Mouse (Mus musculus): Measurements from ENCODE around the gene Kcnj9. TPM values are rescaled to one million over a fixed set of nuclear protein-coding genes. Genes with fewer than 3 reads are reported as not detected.

Gene Kcnj9
- polyA plus RNA-seq, 1 experiment, result 0.01 TPM

- Histone ChIP-seq H3K4me2 (ENCODE audit: low read depth) (no peak overlapping the region), H3K4me3 (no peak overlapping the region), H3ac (ENCODE audit: control insufficient read depth, insufficient read length) (no peak overlapping the region), H3K79me2 (ENCODE audit: control insufficient read depth, insufficient read depth) (no peaks in the 10 kb centered on the region), H3K27me3 (ENCODE audit: control insufficient read depth, insufficient read depth, insufficient read length) (no peaks in the 10 kb centered on the region), H3K36me3 (ENCODE audit: control insufficient read depth, insufficient read depth) (no peaks in the 10 kb centered on the region)
- no peak for TF ChIP-seq SRF (IDR thresholded peaks at IDR 0.05; ENCODE audit: control insufficient read depth, insufficient read length, low read depth)
- no peak for TF ChIP-seq POLR2A (IDR thresholded peaks at IDR 0.05; ENCODE audit: insufficient read length, low read depth)
- TF ChIP-seq REST (IDR thresholded peaks at IDR 0.05; ENCODE audit: insufficient read depth, insufficient read length), result no peak
- TF ChIP-seq MYOG (IDR thresholded peaks at IDR 0.05; ENCODE audit: control insufficient read depth in 1 of 3, insufficient read depth in 1 of 3, insufficient read length in 2 of 3, low read depth in 2 of 3), result no peak
- TF ChIP-seq TCF12 (IDR thresholded peaks at IDR 0.05; ENCODE audit: insufficient read depth, poor library complexity, severe bottlenecking), result no peak
- TF ChIP-seq MYOD1 (IDR thresholded peaks at IDR 0.05; ENCODE audit: control insufficient read depth in 1 of 3, insufficient read length in 2 of 3, low read depth in 2 of 3), result no peak
- no peak for TF ChIP-seq MAX (IDR thresholded peaks at IDR 0.05; ENCODE audit: low read depth)
- TF ChIP-seq POLR2AphosphoS2 (IDR thresholded peaks at IDR 0.05; ENCODE audit: insufficient read length, low read depth), result no peak
- no peak for TF ChIP-seq E2F4 (IDR thresholded peaks at IDR 0.05; ENCODE audit: insufficient read depth)
- TF ChIP-seq USF1 (IDR thresholded peaks at IDR 0.05; ENCODE audit: low read depth), result no peak
- TF ChIP-seq TCF3 (IDR thresholded peaks at IDR 0.05; ENCODE audit: insufficient read length, low read depth), result no peak
These were observed 26.8 kb downstream of the Kcnj9 start for GRCm38 (mm10) chr1:172302311-172302710.

DNA sequence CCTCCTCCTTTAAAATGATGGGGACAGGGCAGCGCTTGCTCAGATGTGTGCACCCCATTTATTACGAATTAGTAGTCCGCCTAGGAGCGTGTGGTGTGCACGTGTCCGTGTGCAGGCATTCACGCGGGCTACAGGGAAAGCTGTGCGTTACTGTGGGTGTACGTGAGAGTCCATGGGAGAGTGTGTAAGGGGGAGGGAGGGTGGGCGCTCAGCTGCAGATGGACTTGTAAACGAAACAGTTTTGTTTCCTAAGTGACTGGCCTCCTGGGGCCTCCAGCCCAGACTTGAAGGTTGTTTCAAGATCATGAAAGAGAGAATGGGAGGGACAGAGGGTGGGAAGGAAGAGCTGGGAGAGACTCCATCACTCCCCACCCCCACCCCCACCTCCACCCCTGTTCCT is 27.9 kb downstream of the Kcnj9 start:
- H3ac ChIP-seq (ENCODE audit: control insufficient read depth, insufficient read length), result no peak overlapping the region
- H3K4me3 ChIP-seq, result no peak overlapping the region
- no peak overlapping the region for H3K4me2 ChIP-seq (ENCODE audit: low read depth)
- TF ChIP-seq SRF (IDR thresholded peaks at IDR 0.05; ENCODE audit: control insufficient read depth, insufficient read length, low read depth), result no peak
- TF ChIP-seq POLR2AphosphoS2 (IDR thresholded peaks at IDR 0.05; ENCODE audit: insufficient read length, low read depth), result no peak
- no peak for TF ChIP-seq MYOG (IDR thresholded peaks at IDR 0.05; ENCODE audit: control insufficient read depth in 1 of 3, insufficient read depth in 1 of 3, insufficient read length in 2 of 3, low read depth in 2 of 3)
- TF ChIP-seq POLR2A (IDR thresholded peaks at IDR 0.05; ENCODE audit: insufficient read length, low read depth), result no peak
- TF ChIP-seq MYOD1 (IDR thresholded peaks at IDR 0.05; ENCODE audit: control insufficient read depth in 1 of 3, insufficient read length in 2 of 3, low read depth in 2 of 3), result no peak
- no peaks in the 10 kb centered on the region for H3K36me3 ChIP-seq (ENCODE audit: control insufficient read depth, insufficient read depth)
- no peaks in the 10 kb centered on the region for H3K27me3 ChIP-seq (ENCODE audit: control insufficient read depth, insufficient read depth, insufficient read length)
- H3K79me2 ChIP-seq (ENCODE audit: control insufficient read depth, insufficient read depth), result no peaks in the 10 kb centered on the region

- no peak overlapping the region for H3K4me2 ChIP-seq (ENCODE audit: low read depth)
- H3K36me3 ChIP-seq (ENCODE audit: control insufficient read depth, insufficient read depth), result no peaks in the 10 kb centered on the region
- H3K4me3 ChIP-seq, result no peak overlapping the region
- no peaks in the 10 kb centered on the region for H3K27me3 ChIP-seq (ENCODE audit: control insufficient read depth, insufficient read depth, insufficient read length)
- no peaks in the 10 kb centered on the region for H3K79me2 ChIP-seq (ENCODE audit: control insufficient read depth, insufficient read depth)
- TF ChIP-seq POLR2AphosphoS2 (IDR thresholded peaks at IDR 0.05; ENCODE audit: insufficient read length, low read depth), result no peak
- no peak for TF ChIP-seq TCF12 (IDR thresholded peaks at IDR 0.05; ENCODE audit: insufficient read depth, poor library complexity, severe bottlenecking)
- TF ChIP-seq E2F4 (IDR thresholded peaks at IDR 0.05; ENCODE audit: insufficient read depth), result no peak
- no peak for TF ChIP-seq POLR2A (IDR thresholded peaks at IDR 0.05; ENCODE audit: insufficient read length, low read depth)
- TF ChIP-seq USF1 (IDR thresholded peaks at IDR 0.05; ENCODE audit: low read depth), result no peak
- no peak for TF ChIP-seq TCF3 (IDR thresholded peaks at IDR 0.05; ENCODE audit: insufficient read length, low read depth)
- TF ChIP-seq MAX (IDR thresholded peaks at IDR 0.05; ENCODE audit: low read depth), result no peak
- no peak for TF ChIP-seq CEBPB (IDR thresholded peaks at IDR 0.05; ENCODE audit: insufficient read depth, poor library complexity, severe bottlenecking)
- H3ac ChIP-seq (ENCODE audit: control insufficient read depth, insufficient read length), result no peak overlapping the region
These were observed 28.9 kb downstream of the Kcnj9 start for GRCm38 (mm10) chr1:172300247-172300646.

GRCm38 (mm10) chr1:172299528-172299927 is 29.6 kb downstream of the Kcnj9 start:
- Histone ChIP-seq H3K79me2 (ENCODE audit: control insufficient read depth, insufficient read depth) (no peaks in the 10 kb centered on the region), H3K4me3 (no peak overlapping the region), H3K27me3 (ENCODE audit: control insufficient read depth, insufficient read depth, insufficient read length) (no peaks in the 10 kb centered on the region), H3K4me2 (ENCODE audit: low read depth) (no peak overlapping the region), H3K36me3 (ENCODE audit: control insufficient read depth, insufficient read depth) (no peaks in the 10 kb centered on the region), H3ac (ENCODE audit: control insufficient read depth, insufficient read length) (no peak overlapping the region)
- TF ChIP-seq TCF3 (IDR thresholded peaks at IDR 0.05; ENCODE audit: insufficient read length, low read depth) (no peak), POLR2AphosphoS2 (IDR thresholded peaks at IDR 0.05; ENCODE audit: insufficient read length, low read depth) (no peak), SRF (IDR thresholded peaks at IDR 0.05; ENCODE audit: control insufficient read depth, insufficient read length, low read depth) (no peak), MAX (IDR thresholded peaks at IDR 0.05; ENCODE audit: low read depth) (no peak), MYOD1 (IDR thresholded peaks at IDR 0.05; ENCODE audit: control insufficient read depth in 1 of 3, insufficient read length in 2 of 3, low read depth in 2 of 3) (no peak), MYOG (IDR thresholded peaks at IDR 0.05; ENCODE audit: control insufficient read depth in 1 of 3, insufficient read depth in 1 of 3, insufficient read length in 2 of 3, low read depth in 2 of 3) (no peak), TCF12 (IDR thresholded peaks at IDR 0.05; ENCODE audit: insufficient read depth, poor library complexity, severe bottlenecking) (no peak), E2F4 (IDR thresholded peaks at IDR 0.05; ENCODE audit: insufficient read depth) (no peak)

DNA sequence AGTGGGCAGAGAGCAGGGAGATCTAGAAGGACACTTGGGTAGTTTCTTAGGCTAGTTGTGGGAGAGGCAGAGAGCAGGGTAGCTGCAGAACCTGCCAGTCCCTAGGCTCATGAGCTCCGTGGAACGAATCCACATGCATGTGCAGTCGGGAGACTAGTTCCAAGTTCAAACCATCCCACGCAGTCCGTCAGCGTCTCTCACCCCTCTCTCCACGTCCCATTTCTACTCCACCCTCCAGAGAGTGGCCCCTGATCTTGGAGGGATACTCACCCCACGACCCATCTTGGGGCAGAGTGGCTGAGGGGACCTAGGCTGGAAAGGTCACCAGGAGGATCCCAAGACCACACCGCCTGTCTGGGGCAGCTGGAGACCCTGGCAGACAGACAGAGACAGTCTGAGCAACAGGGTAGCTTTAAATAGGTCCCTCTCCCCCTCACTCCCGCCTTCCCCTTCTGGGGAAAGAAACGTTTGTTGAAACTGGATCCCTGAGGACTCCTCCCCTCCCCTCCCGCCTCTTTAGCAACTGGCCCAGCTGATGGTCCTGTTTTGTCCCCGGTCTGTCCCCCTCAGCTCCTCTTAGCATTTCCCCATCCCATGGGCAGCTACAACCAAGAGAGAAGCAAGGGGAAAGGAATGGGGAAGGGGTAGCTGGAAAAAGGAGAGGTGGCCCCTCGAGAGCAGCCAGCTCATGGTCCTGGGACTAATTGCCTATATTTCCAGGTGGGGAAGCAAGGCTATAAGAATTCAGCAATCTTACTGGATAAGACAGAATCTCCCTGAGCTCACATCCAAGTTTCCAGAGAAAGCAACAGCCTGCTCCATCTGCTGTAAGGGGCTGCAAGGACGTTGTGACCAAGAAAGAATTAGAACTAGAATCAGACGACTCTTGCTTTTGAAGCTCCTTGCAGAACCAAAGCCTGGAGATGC is 31.2 kb downstream of the Kcnj9 start, which contains the start of gene Atp1a2:
Atp1a2 (minus strand) TSS at position 454 of the 927 bp plus-strand sequence.
- Histone ChIP-seq H3K27me3 (ENCODE audit: control insufficient read depth, insufficient read depth, insufficient read length) (no peaks in the 10 kb centered on the region), H3K4me2 (ENCODE audit: low read depth) (peak within 1 kb of the TSS; percentile 78), H3K79me2 (ENCODE audit: control insufficient read depth, insufficient read depth) (no peaks in the 10 kb centered on the region), H3K36me3 (ENCODE audit: control insufficient read depth, insufficient read depth) (no peaks in the 10 kb centered on the region), H3K4me3 (peak within 1 kb of the TSS; percentile 29), H3ac (ENCODE audit: control insufficient read depth, insufficient read length) (peak within 1 kb of the TSS; percentile 26)
- TF ChIP-seq POLR2A (IDR thresholded peaks at IDR 0.05; ENCODE audit: insufficient read length, low read depth) (peak; percentile 62), TCF12 (IDR thresholded peaks at IDR 0.05; ENCODE audit: insufficient read depth, poor library complexity, severe bottlenecking) (no peak), POLR2AphosphoS2 (IDR thresholded peaks at IDR 0.05; ENCODE audit: insufficient read length, low read depth) (peak; percentile 74), MYOD1 (IDR thresholded peaks at IDR 0.05; ENCODE audit: control insufficient read depth in 1 of 3, insufficient read length in 2 of 3, low read depth in 2 of 3) (peak in 2 of 3 experiments; percentile 54 to 83), REST (IDR thresholded peaks at IDR 0.05; ENCODE audit: insufficient read depth, insufficient read length) (no peak), MYOG (IDR thresholded peaks at IDR 0.05; ENCODE audit: control insufficient read depth in 1 of 3, insufficient read depth in 1 of 3, insufficient read length in 2 of 3, low read depth in 2 of 3) (peak in 2 of 3 experiments; percentile 67 to 83)

Measured in myocyte (in vitro differentiated cells).